Mouse (Mus musculus): Measurements from ENCODE around the gene Card10. TPM values are rescaled to one million over a fixed set of nuclear protein-coding genes. Genes with fewer than 3 reads are reported as not detected.

The Card10 gene
- polyA plus RNA-seq (2012; ENCODE audit: low replicate concordance): 2.7 and 19.9 TPM in 2 replicates

DNA sequence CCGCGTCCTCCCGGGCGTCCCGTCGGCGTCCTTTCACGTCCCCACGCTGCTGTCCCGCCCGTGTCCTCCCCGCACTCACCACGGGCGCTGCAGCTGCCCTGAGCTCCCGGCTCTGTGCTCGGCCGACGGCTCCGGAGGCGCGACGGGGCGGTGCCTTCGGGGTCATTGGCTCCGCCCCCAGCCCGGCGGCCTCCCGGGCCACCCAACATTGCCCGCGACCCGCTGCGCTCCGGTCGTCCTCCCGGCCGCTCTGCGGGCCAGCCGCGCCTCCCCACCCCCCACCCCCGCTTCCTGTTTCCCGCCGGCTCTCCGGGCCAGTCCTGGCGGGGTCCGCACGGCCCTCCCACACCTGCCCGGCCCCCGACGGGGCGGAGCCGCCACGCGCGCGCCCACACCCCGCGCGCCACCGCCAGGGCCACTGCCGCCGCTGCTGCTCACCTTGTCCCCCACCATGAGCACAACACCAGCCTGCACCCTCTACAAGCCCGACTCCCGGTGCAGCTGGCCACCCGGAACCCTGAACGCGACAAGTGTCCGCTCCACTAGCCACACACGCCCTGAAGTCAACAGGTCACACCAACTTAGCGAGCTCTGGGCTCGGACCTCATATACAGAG lies at the start of gene Card10:
Card10 (minus strand) TSS at position 267 of the 616 bp plus-strand sequence.

DNA sequence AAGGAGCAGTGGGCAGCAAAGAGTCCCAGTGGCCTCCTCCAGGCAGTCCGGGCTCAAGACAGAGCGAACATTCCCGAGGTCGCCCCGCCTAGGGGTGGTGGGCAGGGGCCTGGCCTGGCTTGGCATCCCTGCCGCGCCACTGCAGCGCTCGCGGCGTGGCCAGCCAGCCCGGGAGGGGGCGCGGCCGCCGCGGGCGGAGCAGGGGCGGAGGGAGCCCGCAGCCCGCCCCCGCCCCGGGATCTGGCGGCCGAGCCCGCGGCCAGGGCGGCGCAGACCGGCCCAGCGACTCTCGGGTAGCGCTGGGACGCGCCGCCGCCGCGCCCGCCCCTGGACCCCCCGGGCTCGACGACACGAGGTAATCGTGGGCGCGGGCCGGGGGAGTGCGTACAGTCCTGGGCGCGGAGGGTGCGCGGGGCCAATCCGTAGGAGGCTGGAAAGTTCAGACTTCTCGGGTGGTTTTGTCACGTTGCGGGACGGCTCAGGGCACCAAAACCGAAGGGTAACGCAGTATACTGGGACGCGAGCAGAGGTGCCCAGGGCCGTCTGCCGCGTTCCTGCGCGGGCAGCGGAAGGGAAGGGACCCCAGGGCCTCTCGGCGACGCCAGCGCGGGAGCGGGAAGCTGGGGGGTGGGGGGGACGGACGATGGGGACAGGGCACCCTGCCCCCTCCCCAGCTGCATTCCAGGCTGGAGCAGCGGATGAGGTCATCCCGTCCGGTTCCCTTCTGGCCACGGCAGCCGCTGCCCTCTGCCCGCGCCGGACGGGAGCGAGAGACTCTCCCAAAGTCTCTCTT lies 39.7 kb upstream of the Card10 start, which contains the start of gene Cdc42ep1:
Cdc42ep1 (plus strand) TSS at position 254 of the 793 bp plus-strand sequence.

DNA sequence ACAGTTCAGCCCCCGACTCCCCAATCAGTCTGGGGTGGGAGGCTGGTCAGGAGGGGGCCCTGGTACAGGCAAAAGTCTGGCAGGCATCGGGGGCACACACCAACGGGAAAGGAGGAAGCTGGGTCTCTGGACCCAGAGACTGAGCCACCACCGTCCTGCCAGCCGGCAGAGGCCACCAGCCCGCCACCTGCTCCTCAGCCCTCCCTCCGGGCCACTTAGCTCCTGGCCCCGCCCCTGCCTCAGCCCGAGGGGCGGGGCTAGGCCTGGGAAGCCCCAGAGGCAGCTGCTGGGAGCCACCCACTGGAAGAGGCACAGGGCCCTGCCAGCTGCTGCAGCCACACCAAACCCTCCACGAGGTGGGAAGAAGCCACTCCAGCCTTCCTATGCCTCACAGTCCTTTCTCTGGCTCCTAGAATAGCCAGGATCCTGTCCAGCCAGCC lies 29.5 kb downstream of the Card10 start, which contains the start of gene Mfng:
Mfng (minus strand) TSS at position 186 of the 440 bp plus-strand sequence.

Other genes with a start within 250 kb of the Card10 start
- 266 and 1,162 TPM in 2 replicates for gene Rac2, start 230.3 kb downstream of the Card10 start, polyA plus RNA-seq (2012; ENCODE audit: low replicate concordance)
- gene Cyth4, start 206.0 kb downstream of the Card10 start, polyA plus RNA-seq (2012; ENCODE audit: low replicate concordance): 100 and 114 TPM in 2 replicates
- 0.01 TPM in 1 of 2 replicates, not detected in the other for gene Elfn2, start 84.3 kb downstream of the Card10 start, polyA plus RNA-seq (2012; ENCODE audit: low replicate concordance)
- 95.0 and 108 TPM in 2 replicates for gene Mfng, start 29.6 kb downstream of the Card10 start, polyA plus RNA-seq (2012; ENCODE audit: low replicate concordance)
- gene Cdc42ep1, start 39.6 kb upstream of the Card10 start, polyA plus RNA-seq (2012; ENCODE audit: low replicate concordance): 0.22 and 2.4 TPM in 2 replicates
- not detected in 2 replicates for gene Lgals2, start 52.5 kb upstream of the Card10 start, polyA plus RNA-seq (2012; ENCODE audit: low replicate concordance)
- gene Gga1, start 74.1 kb upstream of the Card10 start, polyA plus RNA-seq (2012; ENCODE audit: low replicate concordance): 142 and 325 TPM in 2 replicates
- gene Gm49510, start 96.6 kb upstream of the Card10 start, polyA plus RNA-seq (2012; ENCODE audit: low replicate concordance): 3.0 and 4.4 TPM in 2 replicates
- gene Sh3bp1, start 96.7 kb upstream of the Card10 start, polyA plus RNA-seq (2012; ENCODE audit: low replicate concordance): 582 and 2,232 TPM in 2 replicates
- gene Pdxp, start 110.9 kb upstream of the Card10 start, polyA plus RNA-seq (2012; ENCODE audit: low replicate concordance): 12.5 and 16.3 TPM in 2 replicates
- 53.3 and 226 TPM in 2 replicates for gene Lgals1, start 123.7 kb upstream of the Card10 start, polyA plus RNA-seq (2012; ENCODE audit: low replicate concordance)
- 13.2 and 25.0 TPM in 2 replicates for gene Nol12, start 131.9 kb upstream of the Card10 start, polyA plus RNA-seq (2012; ENCODE audit: low replicate concordance)
- gene Triobp, start 144.7 kb upstream of the Card10 start, polyA plus RNA-seq (2012; ENCODE audit: low replicate concordance): 97.8 and 205 TPM in 2 replicates
- 34.8 and 92.6 TPM in 2 replicates for gene H1f0, start 225.4 kb upstream of the Card10 start, polyA plus RNA-seq (2012; ENCODE audit: low replicate concordance)
- gene Galr3, start 238.8 kb upstream of the Card10 start, polyA plus RNA-seq (2012; ENCODE audit: low replicate concordance): 0.31 and 1.8 TPM in 2 replicates

All from hematopoietic multipotent progenitor cell, adult 10-12 weeks (in vitro differentiated cells).